Mouse (Mus musculus) brain, embryonic 14.5 days (tissue): ENCODE measurements at regions not wholly inside any gene's neighbourhood (a gene's known extent, or its start where the extent isn't known, plus 50 kb on each side); places are given as distances from the start of the nearest gene placed in this dataset.

Experiments used
- DNase-seq: peaks from one replicate; pipeline ENCODE4 v3.0.0-alpha.2; 2011; ENCODE audit warnings: low read depth
- CTCF ChIP-seq: fragments of 200-500 bp; IDR thresholded peaks from 2 replicates; pipeline ENCODE4 v1.5.1; 2012; ENCODE audit warnings: inconsistent platforms, mild to moderate bottlenecking, moderate library complexity, borderline replicate concordance; ENCODE audit not compliant: insufficient read depth, insufficient read length; ENCODE audit errors: extremely low read depth
- POLR2A ChIP-seq: fragments of 200-500 bp; IDR thresholded peaks from 2 replicates; pipeline ENCODE4 v1.6.1; 2012; ENCODE audit warnings: mild to moderate bottlenecking, inconsistent platforms, borderline replicate concordance; ENCODE audit not compliant: poor library complexity, insufficient read depth, insufficient read length, severe bottlenecking; ENCODE audit errors: extremely low read depth

DNA sequence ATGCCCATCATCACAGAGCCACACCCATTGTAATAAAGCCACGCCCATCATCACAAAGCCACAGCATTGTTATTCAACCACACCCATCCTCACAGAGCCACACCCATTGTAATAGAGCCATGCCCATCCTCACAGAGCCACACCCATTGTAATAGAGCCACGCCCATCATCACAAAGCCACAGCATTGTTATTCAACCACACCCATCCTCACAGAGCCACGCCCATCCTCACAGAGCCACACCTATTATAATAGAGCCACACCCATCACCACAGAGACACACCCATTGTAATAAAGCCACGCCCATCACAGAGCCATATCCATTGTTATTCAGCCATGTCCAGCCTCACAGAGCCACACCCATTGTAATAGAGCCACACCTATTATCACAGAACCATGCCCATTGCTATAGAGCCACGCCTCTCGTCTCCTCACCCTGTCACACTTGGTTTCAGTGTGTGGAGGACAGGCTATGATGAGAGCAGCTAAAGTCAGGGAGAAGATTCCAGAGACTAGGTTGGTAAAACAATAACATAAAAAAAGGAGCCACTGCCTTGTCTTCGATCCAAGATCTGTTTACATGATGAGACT lies 85.6 kb downstream of the Gxylt1 start:
- no peak for TF ChIP-seq CTCF
- TF ChIP-seq POLR2A, result no peak
- DNase-seq, result no peak

DNA sequence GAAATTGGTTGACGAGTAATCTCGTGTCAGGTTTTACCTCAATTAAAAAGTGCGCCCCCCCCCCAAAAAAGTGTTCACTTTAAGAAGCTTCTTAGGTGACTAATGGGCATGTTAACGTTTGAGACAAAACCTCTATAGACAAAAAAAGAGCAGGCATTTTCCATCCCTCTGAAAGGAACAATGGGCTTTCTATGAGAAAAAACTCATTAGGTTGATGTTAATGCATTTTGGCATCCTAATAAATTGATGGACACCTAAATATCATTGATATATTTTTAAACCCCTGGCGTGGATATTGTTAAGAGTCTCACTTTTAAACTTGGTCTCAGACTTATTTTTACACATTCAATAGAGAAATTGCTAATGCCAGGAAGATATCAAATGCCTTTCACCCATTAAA lies 98.8 kb downstream of the Gxylt1 start:
- DNase-seq, result no peak

DNA sequence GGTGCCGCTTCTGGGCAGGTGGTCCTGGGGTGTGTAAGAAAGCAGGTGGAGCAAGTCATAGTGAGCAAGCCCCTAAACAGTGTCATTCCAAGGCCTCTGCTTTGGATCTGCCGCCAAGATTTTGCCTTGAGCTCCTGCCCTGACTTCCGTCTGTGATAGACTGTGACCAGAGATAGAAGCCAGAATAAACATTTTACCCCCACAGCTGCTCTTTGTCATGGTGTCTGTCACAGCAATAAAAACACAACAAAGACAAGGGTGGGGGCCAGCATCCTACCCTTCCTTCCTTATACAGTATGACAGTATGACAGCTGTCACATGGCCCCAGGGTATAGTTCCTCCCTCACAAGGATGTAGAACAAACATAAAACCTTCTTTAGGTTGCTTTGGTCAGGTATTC lies 106.2 kb downstream of the Gxylt1 start:
- TF ChIP-seq POLR2A (no peak), CTCF (no peak)
- no peak for DNase-seq

More for the DNA sequence above, 98.8 kb downstream of the Gxylt1 start:
- TF ChIP-seq POLR2A (no peak), CTCF (no peak)

DNA sequence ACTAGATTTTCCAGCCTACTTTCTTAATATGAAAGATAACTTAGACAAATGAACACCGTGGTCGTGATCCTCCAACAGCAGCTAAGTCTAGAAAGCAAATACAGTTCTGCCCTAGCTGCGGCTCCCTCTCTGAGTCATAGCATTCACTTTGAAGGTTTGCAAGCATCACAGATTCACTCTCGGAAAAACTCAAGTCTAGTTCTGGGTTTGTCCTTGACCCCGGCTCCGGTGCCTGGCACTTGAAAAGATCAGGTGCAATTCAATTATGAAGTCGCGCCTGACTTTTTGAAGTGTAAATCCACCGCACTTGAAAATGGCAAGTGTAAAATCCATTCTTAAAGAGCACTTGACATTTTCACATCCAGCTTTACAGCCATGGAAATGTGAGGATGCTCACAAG lies 107.5 kb downstream of the Gxylt1 start:
- TF ChIP-seq POLR2A, result no peak
- no peak for TF ChIP-seq CTCF
- no peak for DNase-seq

DNA sequence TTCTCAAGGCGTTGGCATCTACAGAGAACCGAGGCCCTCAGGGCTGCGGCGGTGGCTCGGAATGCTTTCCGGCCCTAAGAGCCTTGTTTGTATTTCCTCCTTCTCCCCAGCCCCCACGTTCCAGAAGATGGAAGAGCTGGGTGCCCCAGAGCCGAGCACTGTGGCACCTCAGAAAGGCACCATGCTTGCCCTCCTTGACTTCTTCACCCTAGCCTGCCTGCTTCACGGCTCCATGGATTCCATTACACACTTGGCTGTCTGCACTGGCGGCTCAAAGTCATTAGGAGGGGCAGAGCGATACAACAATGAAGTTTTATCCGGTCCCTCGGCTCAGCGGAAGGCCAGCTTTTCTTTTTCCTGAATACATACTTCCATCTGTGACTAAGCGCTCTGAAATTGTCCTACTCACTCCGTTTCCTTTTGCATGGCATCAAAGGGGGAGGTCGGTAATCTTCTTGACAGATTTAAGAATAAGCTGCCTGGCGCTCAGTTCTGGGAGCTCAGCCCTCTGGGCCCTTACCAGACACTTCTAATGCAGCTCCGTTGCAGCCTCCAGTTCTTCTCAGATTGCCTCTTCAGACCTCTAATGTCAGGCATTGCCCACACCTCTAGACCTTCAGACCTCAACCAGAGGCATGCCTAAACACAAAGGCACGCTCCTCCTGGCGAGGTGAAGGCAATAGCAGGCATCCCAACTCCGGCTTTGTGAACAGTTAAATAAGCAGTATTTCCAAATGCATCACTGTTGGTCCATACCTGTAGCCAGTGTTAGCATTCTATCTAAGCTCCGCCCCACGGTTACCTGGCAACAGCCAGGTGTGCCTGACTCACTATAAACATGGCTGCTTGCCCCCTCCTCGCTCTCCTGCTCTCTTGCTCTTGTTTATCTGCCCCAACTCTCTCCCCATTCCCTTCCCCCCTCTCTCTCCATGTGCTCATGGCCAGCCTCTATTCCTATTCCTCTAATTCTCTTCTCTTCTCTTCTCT lies 112.8 kb downstream of the Gxylt1 start:
- DNase-seq, result peak; percentile 79
- TF ChIP-seq POLR2A, result no peak
- no peak for TF ChIP-seq CTCF

DNA sequence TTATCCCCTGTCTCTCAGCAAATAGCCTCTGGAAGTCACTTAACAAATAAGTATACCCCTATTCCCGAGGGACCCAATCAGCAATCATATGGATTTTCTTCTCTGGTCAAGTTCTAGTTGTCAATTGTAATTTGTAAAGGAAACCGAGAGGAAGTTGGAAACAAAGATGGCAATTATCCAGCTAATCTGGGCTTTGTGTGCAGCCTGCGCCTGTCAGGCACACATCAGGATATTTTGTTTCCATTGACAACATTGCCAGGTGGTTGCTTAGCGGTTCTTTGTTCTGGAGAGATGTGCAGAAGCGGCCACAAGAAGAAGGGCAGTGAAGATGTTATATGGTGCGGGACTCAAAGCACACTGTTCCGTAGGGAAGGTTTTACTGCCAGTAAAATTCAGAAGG lies 113.7 kb downstream of the Gxylt1 start:
- no peak for TF ChIP-seq CTCF
- TF ChIP-seq POLR2A, result no peak
- peak; percentile 75 for DNase-seq

DNA sequence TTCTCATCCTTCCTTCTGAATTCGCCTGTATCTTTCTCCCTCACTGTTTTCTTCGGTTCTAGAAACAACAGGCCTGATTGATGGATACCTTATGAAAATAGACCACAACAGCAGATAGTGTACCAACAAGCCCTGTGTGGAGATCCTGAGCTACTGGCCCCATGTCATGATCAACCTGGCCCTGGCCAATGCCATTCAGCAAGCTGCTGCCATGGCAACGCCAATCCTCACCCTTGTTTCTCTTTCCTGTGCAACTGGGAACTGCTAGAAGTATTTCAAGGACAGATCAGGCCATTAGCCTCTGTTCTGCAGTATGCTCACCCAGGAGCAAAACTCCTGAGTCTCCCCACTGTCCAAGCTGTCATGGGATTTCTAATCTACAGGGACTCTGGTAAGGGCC lies 119.2 kb downstream of the Gxylt1 start:
- DNase-seq, result peak; percentile 46
- TF ChIP-seq POLR2A, result no peak
- no peak for TF ChIP-seq CTCF

DNA sequence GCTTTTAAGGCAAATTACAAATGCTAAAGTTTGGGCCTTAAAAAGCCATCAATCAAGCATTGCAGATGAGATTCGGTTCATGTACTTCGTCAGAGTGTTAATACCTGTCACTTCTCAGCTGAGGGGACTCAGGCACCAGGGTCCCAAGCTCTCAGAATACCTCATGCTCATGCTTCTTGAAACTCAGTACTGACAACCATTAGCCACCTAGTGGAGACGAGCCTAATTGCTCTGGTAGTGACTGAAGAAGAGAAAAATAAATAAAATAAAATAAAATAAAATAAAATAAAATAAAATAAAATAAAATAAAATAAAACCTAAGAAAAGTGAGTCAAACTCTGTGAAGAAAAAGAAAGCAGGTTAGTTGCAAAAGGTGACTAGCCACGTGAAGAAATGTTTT lies 121.0 kb downstream of the Gxylt1 start:
- TF ChIP-seq POLR2A, result no peak
- TF ChIP-seq CTCF, result peak; percentile 22; the same call in 1 of the 2 replicates
- DNase-seq, result peak; percentile 53

DNA sequence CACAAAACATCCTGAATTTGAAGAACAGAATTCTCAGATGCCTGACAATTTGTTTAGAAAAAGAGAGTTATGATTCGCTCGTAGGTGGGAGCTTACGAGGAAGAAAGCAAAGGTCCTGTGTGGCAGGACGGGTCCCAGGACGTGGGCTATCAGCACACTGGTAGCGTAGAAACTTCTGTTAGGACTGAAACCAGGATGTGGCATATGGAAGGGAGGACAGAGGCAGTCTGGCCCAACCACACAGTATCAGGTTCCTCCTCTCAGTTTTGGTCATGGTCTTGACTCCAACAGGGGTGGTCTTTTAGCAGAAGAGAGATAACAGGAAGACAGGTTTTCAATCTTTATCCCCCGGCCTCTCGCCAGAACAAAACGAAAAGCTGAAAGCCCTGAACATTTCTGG lies 130.1 kb downstream of the Gxylt1 start:
- no peak for TF ChIP-seq CTCF
- TF ChIP-seq POLR2A, result no peak
- no peak for DNase-seq

DNA sequence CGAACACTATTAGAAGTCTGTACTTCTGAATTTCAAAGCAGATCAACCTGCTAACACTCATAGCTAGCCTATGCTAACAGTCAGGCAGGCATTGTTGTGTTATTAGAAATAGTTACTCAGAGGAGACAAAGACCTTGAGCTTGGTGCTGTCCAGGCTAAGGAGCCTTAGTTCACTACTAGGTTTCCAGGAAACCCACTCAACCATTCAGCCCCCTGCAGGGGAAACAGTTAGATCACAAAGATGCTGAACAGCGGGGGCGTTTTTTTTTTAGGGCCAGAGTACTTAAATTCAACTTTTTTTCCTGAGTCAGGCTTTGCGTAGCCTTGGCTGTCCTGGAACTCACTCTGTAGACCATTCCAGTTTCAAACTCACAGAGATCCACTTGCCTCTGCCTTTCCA lies 130.7 kb downstream of the Gxylt1 start:
- TF ChIP-seq POLR2A (no peak), CTCF (no peak)
- DNase-seq, result no peak

DNA sequence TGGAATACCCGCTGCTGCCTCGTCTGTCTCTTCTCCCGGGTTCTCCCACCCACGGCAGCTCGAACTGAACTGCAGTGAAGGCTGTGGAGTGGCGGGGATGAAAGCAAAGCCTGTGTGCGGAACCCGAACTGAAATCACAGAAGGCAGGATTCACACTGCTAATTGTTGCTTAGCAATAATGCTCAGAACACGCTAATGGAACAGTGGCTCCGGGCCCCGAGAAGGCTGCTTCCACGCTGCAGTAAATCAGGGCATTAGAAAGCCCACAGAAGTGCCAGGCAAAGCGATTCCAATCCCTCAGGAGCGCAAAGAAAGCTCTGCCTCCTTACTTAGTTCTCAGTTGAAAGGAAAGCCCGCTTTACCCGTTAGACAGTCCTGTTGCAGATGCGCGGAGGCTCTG lies 141.6 kb downstream of the Gxylt1 start:
- TF ChIP-seq POLR2A (no peak), CTCF (no peak)
- DNase-seq, result peak; percentile 69
